Mouse (Mus musculus) heart, embryonic 16.5 days (tissue): ENCODE data around the gene Dio3. TPM values are rescaled to one million over a fixed set of nuclear protein-coding genes. Genes with fewer than 3 reads are reported as not detected.

Source experiments
- ATAC-seq: fragments of 200-750 bp; cut with Nextera tagmentation; replicated peaks from 2 replicates; pipeline ENCODE4 v1.8.0; 2017; ENCODE audit warnings: moderate number of reproducible peaks; ENCODE audit not compliant: insufficient read depth, low FRiP score; ENCODE audit errors: extremely low read depth
- H3K27ac ChIP-seq: fragments of 300-500 bp; sonication (generic); 2 replicates; pipeline ENCODE4 v1.5.1; 2014; ENCODE audit warnings: mild to moderate bottlenecking, low read length, control low read depth, moderate library complexity
- H3K27me3 ChIP-seq: fragments of 300-500 bp; sonication (generic); 2 replicates; pipeline ENCODE4 v1.6.1; 2014; ENCODE audit warnings: low read length, mixed read lengths; ENCODE audit not compliant: control insufficient read depth, insufficient read depth
- H3K36me3 ChIP-seq: fragments of 300-500 bp; sonication (generic); 2 replicates; pipeline ENCODE4 v1.6.1; 2014; ENCODE audit not compliant: control insufficient read depth, insufficient read depth
- H3K4me1 ChIP-seq: fragments of 300-500 bp; sonication (generic); 2 replicates; pipeline ENCODE4 v1.6.1; 2014; ENCODE audit warnings: low read length, mixed read lengths; ENCODE audit not compliant: control insufficient read depth, insufficient read depth
- H3K4me2 ChIP-seq: fragments of 300-500 bp; sonication (generic); 2 replicates; pipeline ENCODE4 v1.6.1; 2014; ENCODE audit warnings: low read depth, mild to moderate bottlenecking, control low read depth, low read length
- H3K4me3 ChIP-seq: fragments of 300-500 bp; sonication (generic); 2 replicates; pipeline ENCODE4 v1.5.1; 2014; ENCODE audit warnings: mild to moderate bottlenecking, control low read depth, low read length
- H3K9ac ChIP-seq: fragments of 300-500 bp; sonication (generic); 2 replicates; pipeline ENCODE4 v1.6.1; 2014; ENCODE audit warnings: low read length, control low read depth
- H3K9me3 ChIP-seq: fragments of 300-500 bp; sonication (generic); replicated peaks from 2 replicates; pipeline ENCODE4 v1.6.1; 2016; ENCODE audit warnings: low read length; ENCODE audit not compliant: control insufficient read depth
- WGBS: fragments of 180-500 bp; shearing (Covaris S2); extraction: QIAGEN DNeasy Blood & Tissue Kit; methylation state at CpG from one replicate; pipeline ENCODE4 v1.1.7; 2014; 5-methylcytosine and 5-hydroxymethylcytosine counted together
- microRNA-seq: library from miRNA; unstranded; fragments of <30 nt; microRNA quantifications from one replicate; pipeline ENCODE4, GENCODE M21; 2017
- polyA plus RNA-seq: library from polyadenylated mRNA; unstranded; fragments of >200 nt; fragmentation: Nextera tagmentation; extraction: Ambion mirVana; gene quantifications from 2 replicates; pipeline ENCODE4 v1.2.1, GENCODE M21; 2015

The Dio3 gene
- polyA plus RNA-seq, 1 experiment from 2014 or later, result 0.07 TPM

DNA sequence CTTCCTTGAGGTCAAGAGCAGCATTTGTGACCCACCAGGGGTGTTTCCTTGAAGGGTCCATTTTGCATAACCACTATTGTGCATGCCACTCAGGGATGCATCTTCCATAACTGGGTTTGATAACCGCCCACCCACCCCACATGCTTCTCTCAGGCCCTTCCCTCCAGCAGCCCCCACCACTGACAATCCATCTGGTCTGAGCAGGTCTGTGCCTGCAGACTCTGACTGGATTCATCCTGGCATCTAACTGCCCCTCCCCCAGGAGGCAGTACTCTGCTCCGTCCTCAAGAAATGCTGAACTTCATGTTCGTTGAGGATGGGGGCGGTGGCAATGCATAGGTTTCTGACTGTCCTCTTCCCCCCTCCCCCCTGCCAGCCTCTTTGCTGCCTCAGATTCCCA, 4.9 kb downstream of the Dio3 start:
- H3K4me2 ChIP-seq, result no peak overlapping the region
- no peaks in the 10 kb centered on the region for H3K9me3 ChIP-seq
- no peak for ATAC-seq
- H3K9ac ChIP-seq, result no peak overlapping the region
- H3K36me3 ChIP-seq, result no peaks in the 10 kb centered on the region
- 15% methylated on average over 4 of the region's 4 CpGs for WGBS
- no peak overlapping the region for H3K27ac ChIP-seq
- H3K27me3 ChIP-seq, result peaks cover 70% of the 10 kb centered on the region
- H3K4me1 ChIP-seq, result peaks cover under 1% of the 10 kb centered on the region; the same call in 1 of the 2 replicates
- no peak overlapping the region for H3K4me3 ChIP-seq

DNA sequence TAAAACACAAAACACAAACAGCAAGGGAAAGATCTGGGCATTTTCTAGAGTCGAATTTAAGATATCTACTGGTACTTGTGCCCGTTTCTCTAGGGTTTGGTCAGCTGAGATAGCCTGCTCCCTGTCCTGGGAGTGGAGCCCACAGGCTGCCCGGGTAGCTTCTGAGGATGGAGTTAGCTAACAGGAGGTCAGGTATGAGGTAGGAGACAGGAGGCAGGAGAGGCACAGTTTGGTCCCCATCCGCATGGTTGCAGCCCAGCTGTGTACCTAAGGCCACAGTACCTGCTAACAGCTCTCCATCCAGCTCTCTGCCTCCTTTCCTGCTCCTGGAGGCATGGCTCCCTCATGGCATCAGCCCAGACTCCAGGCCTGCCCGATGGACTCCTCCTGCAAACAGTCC, 13.9 kb downstream of the Dio3 start:
- Histone ChIP-seq H3K27ac (no peak overlapping the region), H3K4me2 (no peak overlapping the region), H3K9me3 (no peaks in the 10 kb centered on the region), H3K4me3 (no peak overlapping the region), H3K36me3 (no peaks in the 10 kb centered on the region), H3K27me3 (peaks cover 12% of the 10 kb centered on the region), H3K4me1 (no peaks in the 10 kb centered on the region), H3K9ac (no peak overlapping the region)
- ATAC-seq, result no peak
- WGBS, result 69% methylated on average over 5 of the region's 5 CpGs

DNA sequence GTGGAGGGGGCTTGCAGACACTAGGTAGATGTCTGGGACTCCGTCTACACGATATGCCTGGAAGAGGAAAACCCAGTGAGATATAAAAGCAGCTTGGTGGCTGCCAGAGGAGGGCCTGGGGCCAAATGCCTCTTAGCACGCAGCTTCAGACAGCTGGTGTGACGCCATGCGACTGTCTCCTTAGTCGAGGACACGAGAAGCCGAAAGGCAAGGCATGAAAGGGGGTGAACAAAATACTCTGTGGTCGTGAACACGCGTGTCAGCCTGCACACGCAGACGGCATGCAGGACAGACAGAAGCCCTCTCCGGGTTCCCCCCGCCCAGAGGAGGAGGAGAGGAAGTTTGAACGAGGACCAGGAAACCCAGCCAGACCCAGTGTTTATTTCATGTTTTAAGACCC, 16.0 kb downstream of the Dio3 start:
- Histone ChIP-seq H3K4me1 (no peaks in the 10 kb centered on the region), H3K9me3 (no peaks in the 10 kb centered on the region), H3K4me2 (no peak overlapping the region), H3K27ac (no peak overlapping the region), H3K4me3 (no peak overlapping the region), H3K9ac (no peak overlapping the region), H3K27me3 (peaks cover 12% of the 10 kb centered on the region), H3K36me3 (no peaks in the 10 kb centered on the region)
- WGBS, result 66% methylated on average over 16 of the region's 16 CpGs
- ATAC-seq, result no peak

DNA sequence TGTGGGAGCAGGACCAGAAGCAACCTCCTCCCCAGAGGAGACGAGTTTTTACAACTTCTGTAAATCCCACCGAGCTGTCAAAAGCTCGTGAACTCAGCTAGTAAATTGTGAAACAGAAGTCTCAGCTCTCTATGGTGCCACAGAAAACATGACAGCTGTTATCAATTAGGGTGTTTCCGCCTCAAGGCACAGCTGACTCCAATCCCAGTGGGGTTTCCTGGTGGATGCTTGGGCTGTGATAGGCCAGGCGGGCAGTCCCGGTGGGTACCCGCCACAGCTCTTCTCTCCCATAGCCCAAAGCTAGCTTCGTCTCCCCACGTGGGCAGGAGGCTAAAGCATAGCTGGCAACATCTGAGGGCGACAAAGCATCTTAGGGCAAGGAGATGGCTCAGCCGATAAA, 19.8 kb downstream of the Dio3 start:
- Histone ChIP-seq H3K4me3 (no peak overlapping the region), H3K27ac (no peak overlapping the region), H3K27me3 (peaks cover 5% of the 10 kb centered on the region; the same call in 1 of the 2 replicates), H3K9ac (no peak overlapping the region), H3K9me3 (no peaks in the 10 kb centered on the region), H3K36me3 (no peaks in the 10 kb centered on the region), H3K4me2 (no peak overlapping the region), H3K4me1 (no peaks in the 10 kb centered on the region)
- ATAC-seq, result no peak
- 39% methylated on average over 11 of the region's 11 CpGs for WGBS

DNA sequence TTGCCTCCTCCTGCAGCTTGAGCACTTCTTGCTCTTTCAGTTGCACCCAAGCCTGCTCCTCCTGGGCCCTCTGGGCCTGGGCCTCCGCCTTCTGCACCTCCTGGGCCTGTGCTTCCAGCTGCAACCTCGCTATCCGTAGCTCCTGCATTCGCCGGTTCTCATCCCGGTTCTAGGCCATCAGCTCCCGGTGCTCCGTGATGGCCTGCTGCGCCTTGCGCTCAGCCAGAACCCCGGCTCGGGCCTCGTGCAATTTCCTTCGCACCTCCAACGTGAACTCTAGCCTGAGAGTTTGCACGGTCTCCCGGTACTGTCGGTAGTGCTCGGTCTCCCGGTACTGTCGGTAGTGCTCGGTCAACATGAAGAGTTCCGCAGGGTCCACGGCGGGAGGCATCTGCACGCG, 40.8 kb downstream of the Dio3 start:
- Histone ChIP-seq H3K4me2 (no peak overlapping the region), H3K9ac (no peak overlapping the region), H3K36me3 (no peaks in the 10 kb centered on the region), H3K9me3 (peaks cover 6% of the 10 kb centered on the region), H3K27me3 (no peaks in the 10 kb centered on the region), H3K27ac (no peak overlapping the region), H3K4me1 (no peaks in the 10 kb centered on the region), H3K4me3 (no peak overlapping the region)
- WGBS, result 83% methylated on average over 27 of the region's 27 CpGs
- ATAC-seq, result no peak

Small RNA genes within 50 kb of the gene (microRNA-seq; reads per million reads assigned to microRNA genes)
- 6.1 reads per million, percentile 21 among the genes with 10 or more reads in this experiment for gene Mir1247

Other genes starting within 250 kb of the Dio3 start
- gene Ppp2r5c, start 168.1 kb downstream of the Dio3 start, polyA plus RNA-seq, result 130 and 132 TPM in 2 replicates